Mouse (Mus musculus) limb, embryonic 14.5 days (tissue): ENCODE measurements around the gene Rap1gap2. TPM values are rescaled to one million over a fixed set of nuclear protein-coding genes. Genes with fewer than 3 reads are reported as not detected.
A peak's percentile ranks its signal among the peaks of the same experiment; 100 is the strongest.

Experiments
- ATAC-seq: fragments of 200-750 bp; cut with Nextera tagmentation; 2 replicates; pipeline ENCODE4 v1.8.0; 2017; ENCODE audit warnings: low read depth, moderate number of reproducible peaks, moderate TSS enrichment; ENCODE audit not compliant: low FRiP score
- DNase-seq: peaks from one replicate; pipeline ENCODE4 v3.0.0-alpha.2; 2015; ENCODE audit warnings: low spot score
- H3K27ac ChIP-seq: fragments of 300-500 bp; sonication (generic); replicated peaks from 2 replicates; pipeline ENCODE4 v1.5.1; 2014; ENCODE audit warnings: low read depth, mild to moderate bottlenecking, low read length, moderate library complexity, mixed read lengths
- H3K27me3 ChIP-seq: fragments of 300-500 bp; sonication (generic); 2 replicates; pipeline ENCODE4 v1.6.1; 2014; ENCODE audit warnings: low read length, mixed read lengths; ENCODE audit not compliant: control insufficient read depth, insufficient read depth
- H3K36me3 ChIP-seq: fragments of 300-500 bp; sonication (generic); 2 replicates; pipeline ENCODE4 v1.6.1; 2014; ENCODE audit warnings: mild to moderate bottlenecking, low read length, moderate library complexity, mixed read lengths; ENCODE audit not compliant: control insufficient read depth, insufficient read depth
- H3K4me1 ChIP-seq: fragments of 300-500 bp; sonication (generic); 2 replicates; pipeline ENCODE4 v1.6.1; 2014; ENCODE audit warnings: antibody characterized with exemption, low read length, mixed read lengths; ENCODE audit not compliant: control insufficient read depth, insufficient read depth
- H3K4me2 ChIP-seq: fragments of 300-500 bp; sonication (generic); replicated peaks from 2 replicates; pipeline ENCODE4 v1.6.1; 2014; ENCODE audit warnings: low read depth, mild to moderate bottlenecking, low read length, moderate library complexity; ENCODE audit not compliant: severe bottlenecking
- H3K4me3 ChIP-seq: fragments of 300-500 bp; sonication (generic); replicated peaks from 2 replicates; pipeline ENCODE4 v1.5.1; 2014; ENCODE audit warnings: low read length
- H3K9ac ChIP-seq: fragments of 300-500 bp; sonication (generic); 2 replicates; pipeline ENCODE4 v1.6.1; 2014; ENCODE audit warnings: mild to moderate bottlenecking, low read depth, low read length, moderate library complexity; ENCODE audit not compliant: severe bottlenecking
- H3K9me3 ChIP-seq: fragments of 300-500 bp; sonication (generic); 2 replicates; pipeline ENCODE4 v1.6.1; 2016; ENCODE audit warnings: low read length; ENCODE audit not compliant: control insufficient read depth
- POLR2A ChIP-seq: fragments of 200-500 bp; IDR thresholded peaks from 2 replicates; pipeline ENCODE4 v1.8.0; 2012; ENCODE audit warnings: inconsistent platforms, mild to moderate bottlenecking, moderate library complexity, borderline replicate concordance; ENCODE audit not compliant: insufficient read depth, insufficient read length; ENCODE audit errors: extremely low read depth
- WGBS: fragments of 180-500 bp; shearing (Covaris S2); extraction: QIAGEN DNeasy Blood & Tissue Kit; methylation state at CpG from one replicate; pipeline ENCODE4 v1.1.7; 2014; 5-methylcytosine and 5-hydroxymethylcytosine counted together
- polyA plus RNA-seq, 2 experiments: library from polyadenylated mRNA; depleted of rRNA in 1 of 2; stranded (reverse) in 1 of 2; unstranded in 1 of 2; fragments of >200 nt; fragmentation: Nextera tagmentation in 1 of 2; extraction: Ambion mirVana in 1 of 2; gene quantifications; 2 replicates each; pipeline versions ENCODE4 v1.2.1 to v1.2.3; 2012 to 2014

Rap1gap2 gene
- polyA plus RNA-seq, 2 experiments, result 1.1 to 4.1 TPM

- no peaks in the 10 kb centered on the region for H3K36me3 ChIP-seq
- no peak for TF ChIP-seq POLR2A
- WGBS, result 20% methylated on average over 7 of the region's 7 CpGs
Observed at GRCm38 (mm10) chr11:74548781-74549382, 61.8 kb downstream of the Rap1gap2 start.

GRCm38 (mm10) chr11:74546933-74547694 is 63.6 kb downstream of the Rap1gap2 start:
- peak; percentile 62 for DNase-seq
- ATAC-seq, result peak; percentile 44; the same call in 1 of the 2 replicates

More at GRCm38 (mm10) chr11:74548781-74549382, 61.8 kb downstream of the Rap1gap2 start:
- peaks cover 3% of the 10 kb centered on the region; the same call in 1 of the 2 replicates for H3K4me1 ChIP-seq
- no peaks in the 10 kb centered on the region for H3K27me3 ChIP-seq
- no peak overlapping the region for H3K27ac ChIP-seq
- ATAC-seq, result no peak
- H3K9ac ChIP-seq, result no peak overlapping the region
- no peak for DNase-seq
- H3K4me3 ChIP-seq, result no peak overlapping the region
- no peaks in the 10 kb centered on the region for H3K9me3 ChIP-seq
- no peak overlapping the region for H3K4me2 ChIP-seq

GRCm38 (mm10) chr11:74546165-74546564 is 64.5 kb downstream of the Rap1gap2 start:
- ATAC-seq, result no peak
- Histone ChIP-seq H3K4me2 (no peak overlapping the region), H3K27me3 (no peaks in the 10 kb centered on the region), H3K9me3 (no peaks in the 10 kb centered on the region), H3K36me3 (no peaks in the 10 kb centered on the region), H3K27ac (no peak overlapping the region), H3K4me3 (no peak overlapping the region), H3K4me1 (peaks cover 3% of the 10 kb centered on the region; the same call in 1 of the 2 replicates), H3K9ac (no peak overlapping the region)
- TF ChIP-seq POLR2A, result no peak
- WGBS, result 39% methylated on average over 4 of the region's 4 CpGs
- DNase-seq, result no peak

More at GRCm38 (mm10) chr11:74546933-74547694, 63.6 kb downstream of the Rap1gap2 start:
- WGBS, result 4% methylated on average over 16 of the region's 16 CpGs
- Histone ChIP-seq H3K9me3 (no peaks in the 10 kb centered on the region), H3K4me3 (peak overlapping the region; percentile 18; the same call in 1 of the 2 replicates), H3K27me3 (no peaks in the 10 kb centered on the region), H3K9ac (no peak overlapping the region), H3K4me1 (peaks cover 3% of the 10 kb centered on the region; the same call in 1 of the 2 replicates), H3K36me3 (no peaks in the 10 kb centered on the region), H3K4me2 (peak overlapping the region; percentile 40), H3K27ac (no peak overlapping the region)
- no peak for TF ChIP-seq POLR2A

GRCm38 (mm10) chr11:74545560-74545959 is 65.2 kb downstream of the Rap1gap2 start:
- Histone ChIP-seq H3K9ac (no peak overlapping the region), H3K27me3 (no peaks in the 10 kb centered on the region), H3K9me3 (no peaks in the 10 kb centered on the region), H3K4me3 (no peak overlapping the region), H3K36me3 (no peaks in the 10 kb centered on the region), H3K4me1 (peaks cover 3% of the 10 kb centered on the region; the same call in 1 of the 2 replicates), H3K27ac (no peak overlapping the region), H3K4me2 (no peak overlapping the region)
- TF ChIP-seq POLR2A, result no peak
- DNase-seq (no peak), ATAC-seq (no peak)
- 88% methylated on average over 2 of the region's 2 CpGs for WGBS

- WGBS, result 87% methylated on average over 4 of the region's 4 CpGs
- ATAC-seq, result no peak
- Histone ChIP-seq H3K9ac (no peak overlapping the region), H3K27me3 (no peaks in the 10 kb centered on the region), H3K4me3 (no peak overlapping the region), H3K4me1 (no peaks in the 10 kb centered on the region), H3K9me3 (no peaks in the 10 kb centered on the region), H3K4me2 (no peak overlapping the region), H3K27ac (no peak overlapping the region), H3K36me3 (no peaks in the 10 kb centered on the region)
- no peak for TF ChIP-seq POLR2A
- no peak for DNase-seq
Observed at GRCm38 (mm10) chr11:74537352-74537751, 73.4 kb downstream of the Rap1gap2 start.
